Mouse (Mus musculus) heart, postnatal 0 days (tissue): ENCODE data around the gene Spata2l.

Experiments used
- CTCF ChIP-seq: IDR thresholded peaks from 2 replicates; pipeline ENCODE4 v1.5.1; 2016; ENCODE audit warnings: antibody characterized with exemption, control low read depth, low read depth
- EP300 ChIP-seq: IDR thresholded peaks from 2 replicates; pipeline ENCODE4 v1.6.1; 2016; ENCODE audit warnings: antibody characterized with exemption, low read depth

GRCm38 (mm10) chr8:123231742-123232141, 4.3 kb downstream of the Spata2l start:
- TF ChIP-seq CTCF (peak; percentile 34), EP300 (no peak)
